In the genomic region with DNA sequence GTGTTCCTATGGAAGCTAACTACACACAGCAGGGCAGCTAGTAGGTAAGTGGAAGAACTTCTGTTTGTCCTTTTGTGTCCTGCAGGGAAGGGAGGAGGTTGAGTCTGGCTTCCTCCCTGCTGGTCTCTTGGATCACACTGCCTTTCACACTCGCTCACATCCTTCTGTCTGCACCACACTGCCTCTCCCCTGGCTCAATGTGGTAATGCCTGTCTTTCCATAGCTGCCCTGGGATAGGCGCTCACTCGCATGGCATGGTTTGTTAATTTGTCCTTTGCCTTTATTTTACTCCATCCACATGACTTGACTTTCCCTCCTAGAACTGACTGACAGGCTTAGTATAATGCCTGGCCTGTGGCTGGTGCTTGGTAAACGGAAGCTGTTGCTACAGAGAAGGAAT, we compare ENCODE assay signal across 13 mouse cellular contexts.
"Had no signal": no experiment of that assay in that cellular context is flagged by ENCODE, and none has a peak within 500 bp of the region (broad histone marks: within the 10 kb centered on the region; RNA-seq: fewer than 3 reads in every experiment).

No protein-coding gene starts in this region.

- H3K27me3 ChIP-seq: kidney, embryonic 15.5 days; limb, embryonic 12.5 days; liver, embryonic 13.5 days; neural tube, embryonic 15.5 days had no signal

- H3K36me3 ChIP-seq: kidney, embryonic 15.5 days; limb, embryonic 12.5 days; liver, embryonic 13.5 days; midbrain, embryonic 10.5 days; neural tube, embryonic 15.5 days had no signal

- H3K27ac ChIP-seq: kidney, embryonic 15.5 days; limb, embryonic 12.5 days; liver, embryonic 13.5 days; midbrain, embryonic 10.5 days; neural tube, embryonic 15.5 days had no signal

- H3K4me1 ChIP-seq: neural tube, embryonic 15.5 days had no signal

- DNase-seq: kidney, postnatal 14 days; liver; liver, embryonic 13.5 days; lung, adult 18-20 months; lung, postnatal 10 days; lung, postnatal 4 days; midbrain, embryonic 14.5 days; spleen, adult 18-20 months had no signal

- H3K4me2 ChIP-seq: kidney, embryonic 15.5 days; limb, embryonic 12.5 days; liver, embryonic 13.5 days; neural tube, embryonic 15.5 days had no signal

- H3K9me3 ChIP-seq: kidney, embryonic 15.5 days; limb, embryonic 12.5 days; liver, embryonic 13.5 days; midbrain, embryonic 10.5 days; neural tube, embryonic 15.5 days had no signal

- H3K4me3 ChIP-seq: kidney, embryonic 15.5 days; limb, embryonic 12.5 days; liver, embryonic 13.5 days; midbrain, embryonic 10.5 days; myocyte; neural tube, embryonic 15.5 days had no signal

- H3K9ac ChIP-seq: kidney, embryonic 15.5 days; limb, embryonic 12.5 days; liver, embryonic 13.5 days; neural tube, embryonic 15.5 days had no signal
